Mouse (Mus musculus) myocyte (in vitro differentiated cells): ENCODE results near the gene Fbxl19. TPM values are rescaled to one million over a fixed set of nuclear protein-coding genes. Genes with fewer than 3 reads are reported as not detected.
"Not testable (repeated sequence)": the region's sequence is repeated elsewhere in the genome, so short reads cannot be mapped to it uniquely, and the experiment has no call there.

Experiments
- H3K27me3 ChIP-seq: one replicate; pipeline ENCODE4 v1.6.1; 2011; ENCODE audit not compliant: control insufficient read depth, insufficient read depth, insufficient read length
- H3K36me3 ChIP-seq: one replicate; pipeline ENCODE4 v1.6.1; 2011; ENCODE audit not compliant: control insufficient read depth, insufficient read depth
- H3K4me2 ChIP-seq: one replicate; pipeline ENCODE4 v1.6.1; 2011; ENCODE audit warnings: low read depth, control low read depth
- H3K4me3 ChIP-seq: one replicate; pipeline ENCODE4 v1.5.1; 2011; ENCODE audit warnings: mild to moderate bottlenecking, control low read depth, moderate library complexity
- H3K79me2 ChIP-seq: one replicate; pipeline ENCODE4 v1.6.1; 2011; ENCODE audit not compliant: control insufficient read depth, insufficient read depth
- H3ac ChIP-seq: one replicate; pipeline ENCODE4 v1.6.1; 2011; ENCODE audit not compliant: control insufficient read depth, insufficient read length
- CEBPB ChIP-seq: IDR thresholded peaks from 2 replicates; pipeline ENCODE4 v1.6.1; 2011; ENCODE audit warnings: mild to moderate bottlenecking, moderate library complexity; ENCODE audit not compliant: poor library complexity, insufficient read depth, severe bottlenecking
- E2F4 ChIP-seq: IDR thresholded peaks from one replicate; pipeline ENCODE4 v1.6.1; 2011; ENCODE audit warnings: mild to moderate bottlenecking, control low read depth, moderate library complexity; ENCODE audit not compliant: insufficient read depth
- MAX ChIP-seq: IDR thresholded peaks from one replicate; pipeline ENCODE4 v1.6.1; 2011; ENCODE audit warnings: low read depth, mild to moderate bottlenecking, control low read depth
- MYOD1 ChIP-seq, 3 experiments: IDR thresholded peaks; one replicate each; pipeline ENCODE4 v1.6.1; 2011; ENCODE audit warnings: control low read depth in 2 of 3, low read depth in 2 of 3, mild to moderate bottlenecking in 2 of 3, moderate library complexity in 1 of 3; ENCODE audit not compliant: insufficient read length in 2 of 3, control insufficient read depth in 1 of 3
- MYOG ChIP-seq, 3 experiments: IDR thresholded peaks; one replicate each; pipeline ENCODE4 v1.6.1; 2011; ENCODE audit warnings: control low read depth in 2 of 3, low read depth in 2 of 3, mild to moderate bottlenecking in 2 of 3; ENCODE audit not compliant: insufficient read length in 2 of 3, control insufficient read depth in 1 of 3, insufficient read depth in 1 of 3
- POLR2A ChIP-seq: IDR thresholded peaks from one replicate; pipeline ENCODE4 v1.6.1; 2011; ENCODE audit warnings: low read depth, mild to moderate bottlenecking, control low read depth, moderate library complexity; ENCODE audit not compliant: insufficient read length
- POLR2AphosphoS2 ChIP-seq: IDR thresholded peaks from one replicate; pipeline ENCODE4 v1.6.1; 2011; ENCODE audit warnings: low read depth, control low read depth; ENCODE audit not compliant: insufficient read length
- REST ChIP-seq: IDR thresholded peaks from one replicate; pipeline ENCODE4 v1.6.1; 2011; ENCODE audit warnings: mild to moderate bottlenecking, control low read depth, moderate library complexity; ENCODE audit not compliant: insufficient read depth, insufficient read length
- SRF ChIP-seq: IDR thresholded peaks from one replicate; pipeline ENCODE4 v1.6.1; 2011; ENCODE audit warnings: low read depth; ENCODE audit not compliant: control insufficient read depth, insufficient read length
- TCF12 ChIP-seq: IDR thresholded peaks from one replicate; pipeline ENCODE4 v1.6.1; 2011; ENCODE audit warnings: mild to moderate bottlenecking, control low read depth; ENCODE audit not compliant: poor library complexity, insufficient read depth, severe bottlenecking
- TCF3 ChIP-seq: IDR thresholded peaks from one replicate; pipeline ENCODE4 v1.6.1; 2011; ENCODE audit warnings: low read depth, control low read depth; ENCODE audit not compliant: insufficient read length
- USF1 ChIP-seq: IDR thresholded peaks from one replicate; pipeline ENCODE4 v1.6.1; 2011; ENCODE audit warnings: low read depth, mild to moderate bottlenecking, control low read depth, moderate library complexity
- polyA plus RNA-seq: library from polyadenylated mRNA; unstranded; fragments of >200 nt; fragmentation: generic; extraction: Trizol; gene quantifications from one replicate; pipeline ENCODE4 v1.2.1, GENCODE M21; 2012; ENCODE audit warnings: missing spikeins

The Fbxl19 gene
- polyA plus RNA-seq, 1 experiment, result 11.9 TPM

DNA sequence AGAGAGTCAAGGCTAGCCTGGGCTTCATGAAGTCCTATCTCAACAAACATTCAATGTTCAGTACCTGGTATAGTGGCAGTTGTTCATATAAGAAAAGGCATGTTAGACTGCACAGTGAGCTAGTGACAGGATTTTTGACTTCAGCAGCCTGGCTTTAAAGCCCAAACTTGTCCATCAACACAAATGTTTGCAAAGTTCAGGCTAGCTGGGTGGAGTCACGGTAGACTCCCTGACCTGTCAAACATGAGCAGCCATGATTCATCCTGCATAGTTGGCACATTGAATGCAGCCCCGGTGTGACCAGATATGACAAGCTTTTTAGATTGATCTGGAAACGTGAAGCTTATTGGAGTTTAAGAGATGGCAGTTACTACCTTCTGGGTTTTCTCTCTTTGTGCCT is 27.7 kb downstream of the Fbxl19 start:
- H3K79me2 ChIP-seq, result no peaks in the 10 kb centered on the region
- H3K27me3 ChIP-seq, result no peaks in the 10 kb centered on the region
- TF ChIP-seq TCF3 (no peak), POLR2AphosphoS2 (peak; percentile 45)
- H3ac ChIP-seq, result no peak overlapping the region
- H3K4me3 ChIP-seq, result no peak overlapping the region
- no peak overlapping the region for H3K4me2 ChIP-seq
- no peaks in the 10 kb centered on the region for H3K36me3 ChIP-seq

- H3K27me3 ChIP-seq, result no peaks in the 10 kb centered on the region
- no peaks in the 10 kb centered on the region for H3K36me3 ChIP-seq
- TF ChIP-seq MAX (no peak), TCF12 (no peak), MYOG (IDR thresholded peaks at IDR 0.05; ENCODE audit: control insufficient read depth in 1 of 3, insufficient read depth in 1 of 3, insufficient read length in 2 of 3, low read depth in 2 of 3) (no peak), POLR2AphosphoS2 (no peak), TCF3 (no peak), MYOD1 (IDR thresholded peaks at IDR 0.05; ENCODE audit: control insufficient read depth in 1 of 3, insufficient read length in 2 of 3, low read depth in 2 of 3) (no peak), SRF (no peak), REST (no peak), E2F4 (no peak), USF1 (no peak), CEBPB (no peak), POLR2A (no peak)
- H3K4me2 ChIP-seq, result no peak overlapping the region
- H3K4me3 ChIP-seq, result no peak overlapping the region
- H3K79me2 ChIP-seq, result no peaks in the 10 kb centered on the region
- H3ac ChIP-seq, result no peak overlapping the region
These were observed 28.2 kb downstream of the Fbxl19 start for GRCm38 (mm10) chr7:127772557-127772956.

DNA sequence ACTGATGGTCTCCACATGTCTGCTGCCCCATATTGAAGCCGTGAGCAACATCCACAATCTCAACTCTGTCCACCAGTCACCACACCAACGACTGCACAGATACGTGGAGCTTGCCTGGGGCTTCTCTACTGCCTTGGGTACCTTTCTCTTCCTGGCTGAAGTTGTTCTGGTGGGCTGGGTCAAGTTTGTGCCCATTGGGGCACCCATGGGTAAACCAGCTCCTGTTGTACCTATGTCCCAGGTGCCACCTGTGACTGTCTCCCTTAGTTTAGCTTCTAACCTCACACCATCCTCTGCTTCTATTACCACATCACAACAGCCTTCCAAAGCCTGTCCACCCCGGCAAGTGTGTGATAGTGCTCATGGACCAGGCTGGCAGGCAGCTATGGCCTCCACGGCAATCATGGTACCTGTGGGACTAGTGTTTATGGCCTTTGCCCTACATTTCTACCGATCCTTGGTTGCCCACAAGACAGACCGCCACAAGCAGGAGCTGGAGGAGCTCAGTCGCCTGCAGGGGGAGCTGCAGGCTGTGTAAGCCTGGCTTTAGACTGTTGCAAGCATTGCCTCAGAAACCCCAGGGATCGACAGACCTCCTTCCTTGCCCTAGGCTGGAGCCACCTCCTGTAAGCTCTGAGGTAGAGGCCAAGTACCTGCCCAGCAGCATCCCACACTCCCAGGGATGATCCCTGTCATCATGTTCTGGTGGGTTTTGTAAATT is 29.5 kb downstream of the Fbxl19 start:
- Histone ChIP-seq H3K36me3 (no peaks in the 10 kb centered on the region), H3K79me2 (peaks cover 12% of the 10 kb centered on the region), H3K4me3 (peak overlapping the region; percentile 1), H3K27me3 (no peaks in the 10 kb centered on the region), H3ac (no peak overlapping the region), H3K4me2 (peak overlapping the region; percentile 35)
- TF ChIP-seq MAX, result no peak
- TF ChIP-seq CEBPB, result 0 out of 2 replicates have a peak, but pooled peaks have one; percentile 50
- TF ChIP-seq TCF3, result no peak
- no peak for TF ChIP-seq POLR2A
- TF ChIP-seq TCF12, result no peak
- no peak for TF ChIP-seq USF1
- TF ChIP-seq POLR2AphosphoS2, result peak; percentile 13
- TF ChIP-seq E2F4, result no peak

- peaks cover 11% of the 10 kb centered on the region for H3K36me3 ChIP-seq
- peak overlapping the region; percentile 91 for H3K4me3 ChIP-seq
- not testable (repeated sequence) for H3K27me3 ChIP-seq
- peak overlapping the region; percentile 79 for H3K4me2 ChIP-seq
- peak overlapping the region; percentile 94 for H3ac ChIP-seq
- peaks cover 21% of the 10 kb centered on the region for H3K79me2 ChIP-seq
These were observed 31.5 kb downstream of the Fbxl19 start for GRCm38 (mm10) chr7:127775837-127776236.

DNA sequence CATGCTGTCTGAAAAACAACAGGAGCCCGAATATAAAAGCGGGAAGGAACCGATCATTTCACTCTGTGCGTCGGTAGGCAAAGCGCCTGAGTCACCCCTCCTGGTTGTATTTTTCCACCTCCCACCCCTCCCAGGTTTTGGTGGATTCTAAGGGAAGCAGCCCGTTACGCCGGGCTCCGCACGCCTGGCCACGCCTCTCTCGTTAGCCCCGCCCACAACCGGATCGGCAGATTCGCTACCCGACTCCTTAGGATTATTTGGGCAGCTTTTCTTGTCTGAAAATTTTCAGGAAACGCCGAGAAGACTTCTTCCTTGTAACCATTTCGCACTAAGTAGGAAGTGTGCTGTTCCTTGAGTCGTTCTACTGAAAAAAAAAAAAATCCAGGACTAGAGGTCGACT is 32.1 kb downstream of the Fbxl19 start, which contains the start of gene Setd1a:
Gene Setd1a, plus strand, starts transcription at position 245 of the 400 bp plus-strand sequence.
- H3K79me2 ChIP-seq, result peaks cover 21% of the 10 kb centered on the region
- peak within 1 kb of the TSS; percentile 79 for H3K4me2 ChIP-seq
- H3ac ChIP-seq, result peak within 1 kb of the TSS; percentile 94
- H3K4me3 ChIP-seq, result peak within 1 kb of the TSS; percentile 91
- H3K27me3 ChIP-seq, result no peaks in the 10 kb centered on the region
- TF ChIP-seq POLR2A, result peak; percentile 52
- no peak for TF ChIP-seq REST
- no peak for TF ChIP-seq E2F4
- peak; percentile 49 for TF ChIP-seq POLR2AphosphoS2
- peaks cover 17% of the 10 kb centered on the region for H3K36me3 ChIP-seq

GRCm38 (mm10) chr7:127776878-127777473 is 32.6 kb downstream of the Fbxl19 start:
- H3K36me3 ChIP-seq, result peaks cover 22% of the 10 kb centered on the region
- peak overlapping the region; percentile 91 for H3K4me3 ChIP-seq
- no peaks in the 10 kb centered on the region for H3K27me3 ChIP-seq
- H3ac ChIP-seq, result peak overlapping the region; percentile 94
- peak overlapping the region; percentile 79 for H3K4me2 ChIP-seq
- TF ChIP-seq POLR2AphosphoS2, result peak; percentile 90
- TF ChIP-seq CEBPB, result no peak
- peak in 2 of 3 experiments; percentile 76 to 78 for TF ChIP-seq MYOD1 (IDR thresholded peaks at IDR 0.05; ENCODE audit: control insufficient read depth in 1 of 3, insufficient read length in 2 of 3, low read depth in 2 of 3)
- no peak for TF ChIP-seq SRF
- no peak for TF ChIP-seq MAX
- TF ChIP-seq MYOG (IDR thresholded peaks at IDR 0.05; ENCODE audit: control insufficient read depth in 1 of 3, insufficient read depth in 1 of 3, insufficient read length in 2 of 3, low read depth in 2 of 3), result peak in 2 of 3 experiments; percentile 81 to 89
- TF ChIP-seq TCF12, result no peak
- no peak for TF ChIP-seq USF1
- TF ChIP-seq TCF3, result no peak
- peak; percentile 33 for TF ChIP-seq E2F4
- TF ChIP-seq POLR2A, result peak; percentile 44
- TF ChIP-seq REST, result no peak
- peaks cover 21% of the 10 kb centered on the region for H3K79me2 ChIP-seq
